Mouse (Mus musculus) heart, adult 8-10 months (tissue): ENCODE results near the gene Aifm1. TPM values are rescaled to one million over a fixed set of nuclear protein-coding genes. Genes with fewer than 3 reads are reported as not detected.
"Not testable (repeated sequence)": the region's sequence is repeated elsewhere in the genome, so short reads cannot be mapped to it uniquely, and the experiment has no call there.

Source experiments
- DNase-seq: peaks from one replicate; pipeline ENCODE4 v3.0.0; 2022; ENCODE audit warnings: low spot score
- total RNA-seq, 4 experiments: library from RNA; stranded (reverse); gene quantifications; 2 replicates each; pipeline ENCODE4 v1.2.4; 2022

The Aifm1 gene
- total RNA-seq, 4 experiments from 2014 or later, result 88.6 to 105 (median 94.1) TPM

GRCm38 (mm10) chrX:48460496-48460895 is 52.9 kb downstream of the Aifm1 start:
- no peak for DNase-seq

- DNase-seq, result no peak
Observed at GRCm38 (mm10) chrX:48456956-48457355, 56.4 kb downstream of the Aifm1 start.

DNA sequence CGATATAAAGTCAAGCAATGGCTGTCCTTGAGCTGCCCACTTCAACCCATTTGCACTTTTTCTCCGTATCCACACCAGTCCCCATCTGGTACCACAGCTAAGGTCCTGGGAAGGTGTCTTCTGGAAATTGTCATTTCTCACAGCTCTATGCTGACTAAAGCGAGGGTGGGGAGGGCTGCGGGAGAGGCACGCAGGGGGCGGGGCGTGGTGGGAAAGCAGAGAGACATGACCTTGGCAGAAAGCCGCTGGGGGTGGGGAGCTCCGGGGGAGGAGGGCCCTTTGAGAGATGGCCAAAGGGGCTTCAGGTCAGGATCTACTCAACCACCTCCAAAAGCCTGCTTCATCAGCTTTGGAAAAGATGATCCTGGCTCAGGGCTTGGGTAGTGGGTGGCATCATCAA is 58.3 kb downstream of the Aifm1 start:
- no peak for DNase-seq

- no peak for DNase-seq
Observed at GRCm38 (mm10) chrX:48454495-48454878, 58.9 kb downstream of the Aifm1 start.

GRCm38 (mm10) chrX:48453736-48454494 is 59.4 kb downstream of the Aifm1 start:
- DNase-seq, result peak; percentile 74

DNA sequence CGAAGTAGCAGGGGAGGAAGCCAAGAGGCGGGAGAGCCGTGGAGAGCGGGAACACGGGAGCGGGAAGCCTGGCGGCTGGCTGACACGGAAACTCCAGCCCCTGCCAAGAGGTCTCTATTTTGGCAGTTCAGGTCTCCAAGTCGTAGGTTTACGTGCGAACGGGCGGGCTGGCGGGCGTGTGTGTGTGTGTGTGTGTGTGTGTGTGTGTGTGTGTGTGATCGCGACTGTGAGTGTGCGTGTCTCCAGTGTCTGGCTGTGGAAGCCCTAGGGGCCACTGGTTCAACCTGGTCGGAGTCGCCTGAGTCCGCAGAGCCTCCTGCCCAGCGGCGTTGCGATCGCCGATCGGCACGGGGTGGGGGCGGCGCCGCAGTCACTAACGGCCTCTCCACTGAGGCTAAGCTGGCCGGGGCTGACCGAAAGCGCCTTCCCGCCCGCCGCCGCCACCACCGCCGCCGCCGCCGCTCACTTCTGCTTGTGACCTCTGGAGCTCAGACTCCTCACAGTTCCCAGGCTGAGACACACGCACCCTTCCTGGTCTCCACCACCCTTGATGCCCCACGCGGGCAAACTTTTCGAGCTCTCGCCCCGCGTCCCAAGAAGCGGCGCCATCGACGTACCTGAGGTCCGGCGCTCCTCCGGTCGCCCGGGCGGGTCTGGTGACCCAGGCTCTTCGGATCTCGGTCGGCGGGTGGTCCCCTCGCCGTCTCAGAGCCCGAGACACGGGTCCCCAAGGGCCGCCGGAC is 60.3 kb downstream of the Aifm1 start:
- no peak for DNase-seq

GRCm38 (mm10) chrX:48452231-48452890 is 61.0 kb downstream of the Aifm1 start:
- DNase-seq, result no peak

- no peak for DNase-seq
Observed at GRCm38 (mm10) chrX:48449646-48450045, 63.7 kb downstream of the Aifm1 start.

- DNase-seq, result no peak
Observed at GRCm38 (mm10) chrX:48444677-48445076, 68.7 kb downstream of the Aifm1 start.

DNA sequence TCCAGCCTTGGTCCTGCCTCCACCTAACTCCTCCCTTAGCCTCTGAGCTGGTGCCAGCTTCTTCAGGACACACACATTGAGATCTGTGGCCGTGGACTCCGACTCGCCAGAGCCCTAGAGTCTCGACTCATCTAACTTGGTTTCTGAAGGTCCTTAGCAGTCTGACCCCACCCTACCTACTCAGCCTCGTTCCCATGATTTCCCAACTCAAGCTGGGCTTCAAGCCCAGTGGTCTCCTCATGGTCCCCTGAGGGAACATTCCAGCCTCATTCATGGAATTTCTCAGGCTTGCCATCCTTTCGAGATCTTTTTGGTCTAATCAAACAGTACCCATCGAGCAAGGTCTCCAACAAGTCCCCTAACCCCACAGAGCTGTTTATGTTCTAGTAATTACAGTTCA is 71.4 kb downstream of the Aifm1 start:
- DNase-seq, result no peak

GRCm38 (mm10) chrX:48441548-48441947 is 71.8 kb downstream of the Aifm1 start:
- no peak for DNase-seq

- no peak for DNase-seq
Observed at GRCm38 (mm10) chrX:48439036-48439435, 74.3 kb downstream of the Aifm1 start.

- not testable (repeated sequence) for DNase-seq
Observed at GRCm38 (mm10) chrX:48436082-48436481, 77.3 kb downstream of the Aifm1 start.

GRCm38 (mm10) chrX:48435477-48435900 is 77.9 kb downstream of the Aifm1 start:
- DNase-seq, result no peak

DNA sequence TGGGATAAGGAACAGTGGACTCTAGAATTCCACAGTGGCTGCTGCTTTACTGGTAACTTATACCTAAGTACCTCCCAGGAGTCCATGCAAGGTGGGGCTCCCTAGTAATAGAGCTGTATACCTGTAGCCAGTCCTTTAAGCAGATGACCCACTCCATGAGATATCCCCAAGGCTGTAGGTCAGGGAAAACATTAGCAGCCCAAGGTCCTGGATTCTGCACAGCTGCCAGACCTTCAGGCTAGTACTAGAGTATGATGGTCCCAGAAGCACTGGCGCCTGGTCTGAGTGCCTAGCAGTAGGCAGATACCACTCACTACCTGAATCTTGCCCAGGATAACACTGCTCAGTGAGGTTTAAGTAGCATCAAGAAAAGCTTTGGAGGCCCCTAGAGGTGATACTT is 79.1 kb downstream of the Aifm1 start:
- DNase-seq, result no peak

- DNase-seq, result no peak
Observed at GRCm38 (mm10) chrX:48433527-48433899, 79.8 kb downstream of the Aifm1 start.

GRCm38 (mm10) chrX:48432599-48433526 is 80.5 kb downstream of the Aifm1 start:
- no peak for DNase-seq

DNA sequence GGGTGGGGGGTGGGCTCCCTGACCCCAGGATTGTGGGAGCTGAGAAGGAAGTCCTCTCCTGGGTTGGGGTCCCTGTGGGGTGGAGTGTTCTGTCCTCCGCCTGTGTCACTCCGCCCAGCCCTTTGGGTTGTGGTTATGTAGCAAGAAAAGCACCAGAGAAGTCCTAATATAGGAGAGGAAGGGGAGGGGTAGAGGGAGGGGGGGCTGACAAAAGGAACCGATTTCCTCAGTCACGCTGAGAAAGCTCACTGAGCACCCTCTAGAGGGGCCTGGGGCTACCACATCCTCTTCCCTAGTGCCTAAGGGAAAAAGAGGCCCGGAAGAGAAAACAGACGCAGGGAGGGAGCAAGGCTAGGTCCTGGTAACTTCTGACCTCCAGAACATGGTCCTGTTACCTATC is 83.8 kb downstream of the Aifm1 start:
- DNase-seq, result no peak

DNA sequence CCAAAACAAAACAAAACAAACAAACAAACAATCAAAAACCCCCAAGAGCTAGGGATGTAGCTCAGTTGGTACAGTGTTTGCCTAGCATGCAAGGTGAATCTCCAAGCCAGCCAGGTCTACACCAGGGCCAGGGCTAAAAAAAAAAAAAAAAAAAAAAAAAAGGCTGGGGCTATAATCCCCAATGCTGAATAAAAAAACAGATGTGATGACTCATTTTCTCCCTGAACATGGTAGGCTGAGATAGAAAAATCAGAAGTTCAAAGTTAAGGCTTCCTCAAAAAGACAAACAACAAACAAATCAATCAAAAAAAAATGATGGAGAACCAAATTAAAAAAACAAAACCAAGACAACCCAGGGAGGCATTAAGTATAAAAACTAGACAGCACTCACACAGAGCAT is 84.3 kb downstream of the Aifm1 start:
- no peak for DNase-seq

GRCm38 (mm10) chrX:48428642-48429041 is 84.7 kb downstream of the Aifm1 start:
- no peak for DNase-seq

- no peak for DNase-seq
Observed at GRCm38 (mm10) chrX:48428241-48428640, 85.1 kb downstream of the Aifm1 start.

GRCm38 (mm10) chrX:48425280-48425679 is 88.1 kb downstream of the Aifm1 start:
- DNase-seq, result no peak
